ENCODE assay signal across 15 mouse cellular contexts in genomic region chr11:62909720-62910306, GRCm38 (mm10). TPM values are rescaled to one million over a fixed set of nuclear protein-coding genes. Genes with fewer than 3 reads are reported as not detected.
DNase-seq lines count a peak whose midpoint lies in the region; ATAC-seq and TF ChIP-seq lines count a peak whose summit lies in the region.
"Had no signal": no experiment of that assay in that cellular context is flagged by ENCODE, and none has a peak within 500 bp of the region (broad histone marks: within the 10 kb centered on the region; RNA-seq: fewer than 3 reads in every experiment).

No protein-coding gene starts in this region.

- no peak overlapping the region for H3K4me2 ChIP-seq in forebrain, embryonic 11.5 days (ENCODE audit: low read depth, low read length, severe bottlenecking)
- H3K4me2 ChIP-seq in lung, embryonic 14.5 days, result no peak overlapping the region
- H3K4me2 ChIP-seq: limb, embryonic 13.5 days had no signal

- no peak overlapping the region for H3K27ac ChIP-seq in forebrain, embryonic 11.5 days (ENCODE audit: low read depth, low read length)
- no peak overlapping the region for H3K27ac ChIP-seq in forebrain, embryonic 10.5 days
- no peak overlapping the region for H3K27ac ChIP-seq in lung, embryonic 14.5 days (ENCODE audit: low read depth)
- H3K27ac ChIP-seq in cortical plate, adult 2 months (ENCODE audit: insufficient read depth, low read length), result no peak overlapping the region
- H3K27ac ChIP-seq: limb, embryonic 13.5 days had no signal

- intact Hi-C loops in heart, postnatal 36 days (cut with DNase I), result no loop called here

- no peak overlapping the region for H3K4me3 ChIP-seq in forebrain, embryonic 11.5 days (ENCODE audit: low read depth, low read length)
- no peak overlapping the region for H3K4me3 ChIP-seq in forebrain, embryonic 10.5 days
- no peak overlapping the region for H3K4me3 ChIP-seq in lung, embryonic 14.5 days (ENCODE audit: low read depth, low read length)
- H3K4me3 ChIP-seq in cortical plate, adult 2 months (ENCODE audit: insufficient read depth, low read length), result no peak overlapping the region
- H3K4me3 ChIP-seq: limb, embryonic 13.5 days; megakaryocyte, embryonic 14.5 days had no signal

- DNase-seq in forebrain, embryonic 11.5 days (ENCODE audit: low spot score), result peak; percentile 47
- DNase-seq in forebrain, embryonic 10.5 days (ENCODE audit: extremely low spot score, low spot score), result no peak
- no peak for DNase-seq in lung, embryonic 14.5 days
- no peak for DNase-seq in lung, postnatal 14 days
- peak; percentile 21 to 31 for DNase-seq in thymus, postnatal 36 days
- DNase-seq in adrenal gland, adult 8-10 months, result no peak
- DNase-seq in heart, postnatal 36 days, result no peak
- DNase-seq: adrenal gland, postnatal 10 days; cerebellum, adult 11-12 months had no signal

- 74% methylated on average over 3 of the region's 3 CpGs for WGBS in forebrain, embryonic 11.5 days
- WGBS in forebrain, embryonic 10.5 days, result 82% methylated on average over 3 of the region's 3 CpGs
- 73% methylated on average over 3 of the region's 3 CpGs for WGBS in lung, embryonic 14.5 days

- peaks cover 3% of the 10 kb centered on the region; the same call in 1 of the 2 replicates for H3K4me1 ChIP-seq in forebrain, embryonic 11.5 days (replicated peaks; ENCODE audit: control insufficient read depth, insufficient read depth, low read length)
- peaks cover 7% of the 10 kb centered on the region for H3K4me1 ChIP-seq in forebrain, embryonic 10.5 days
- no peaks in the 10 kb centered on the region for H3K4me1 ChIP-seq in lung, embryonic 14.5 days (ENCODE audit: insufficient read depth)
- H3K4me1 ChIP-seq in cortical plate, adult 2 months (ENCODE audit: control insufficient read depth, insufficient read depth, low read length), result peaks cover 6% of the 10 kb centered on the region

- no peak for ATAC-seq in forebrain, embryonic 11.5 days (replicated peaks; ENCODE audit: low FRiP score)
- no peak for ATAC-seq in lung, embryonic 14.5 days (ENCODE audit: insufficient read depth)
- ATAC-seq: inflammation-experienced regulatory T-cells, adult 6 months had no signal

- no peak for TF ChIP-seq POLR2A in cortical plate, adult 2 months (IDR thresholded peaks at IDR 0.05; ENCODE audit: extremely low read depth, insufficient read depth, low read length)

- H3K9me3 ChIP-seq in forebrain, embryonic 11.5 days (ENCODE audit: control insufficient read depth, low read length), result no peaks in the 10 kb centered on the region
- H3K9me3 ChIP-seq in forebrain, embryonic 10.5 days, result no peaks in the 10 kb centered on the region
- H3K9me3 ChIP-seq in lung, embryonic 14.5 days (ENCODE audit: low read depth, low read length), result no peaks in the 10 kb centered on the region
- H3K9me3 ChIP-seq: limb, embryonic 13.5 days had no signal

- H3K27me3 ChIP-seq in forebrain, embryonic 11.5 days (ENCODE audit: control insufficient read depth, insufficient read depth, low read length), result no peaks in the 10 kb centered on the region
- H3K27me3 ChIP-seq in forebrain, embryonic 10.5 days (ENCODE audit: poor library complexity, severe bottlenecking), result no peaks in the 10 kb centered on the region
- no peaks in the 10 kb centered on the region for H3K27me3 ChIP-seq in lung, embryonic 14.5 days (ENCODE audit: insufficient read depth, low read length)
- H3K27me3 ChIP-seq: limb, embryonic 13.5 days had no signal

- TF ChIP-seq CTCF in lung, embryonic 14.5 days (IDR thresholded peaks at IDR 0.05; ENCODE audit: low read depth), result peak; percentile 51
- 0 out of 2 replicates have a peak, but pooled peaks have one; percentile 12 for TF ChIP-seq CTCF in cortical plate, adult 2 months (IDR thresholded peaks at IDR 0.05; ENCODE audit: extremely low read depth, insufficient read depth, low read length)

- no peaks in the 10 kb centered on the region for H3K36me3 ChIP-seq in forebrain, embryonic 11.5 days (ENCODE audit: control insufficient read depth, insufficient read depth, low read length)
- no peaks in the 10 kb centered on the region for H3K36me3 ChIP-seq in forebrain, embryonic 10.5 days (replicated peaks)
- no peaks in the 10 kb centered on the region for H3K36me3 ChIP-seq in lung, embryonic 14.5 days (ENCODE audit: insufficient read depth)
- H3K36me3 ChIP-seq: limb, embryonic 13.5 days had no signal

- H3K9ac ChIP-seq in forebrain, embryonic 11.5 days (ENCODE audit: low read length), result no peak overlapping the region
- no peak overlapping the region for H3K9ac ChIP-seq in lung, embryonic 14.5 days
- H3K9ac ChIP-seq: limb, embryonic 13.5 days had no signal

RNA-seq across cellular contexts. Expression of gene Tvp23b, which starts 30.6 kb away (rescaled TPM):
- 35.3 and 37.5 TPM in 2 replicates for polyA plus RNA-seq in forebrain, embryonic 11.5 days (2014; fragmentation: Nextera tagmentation; extraction: Ambion mirVana)
- polyA plus RNA-seq in forebrain, embryonic 10.5 days (2016; fragmentation: Nextera tagmentation; extraction: Ambion mirVana), result 36.1 and 40.7 TPM in 2 replicates
- 55.3 and 57.7 TPM in 2 replicates for polyA plus RNA-seq in lung, embryonic 14.5 days (2014; fragmentation: Nextera tagmentation; extraction: Ambion mirVana)
- polyA plus RNA-seq in cortical plate, adult 2 months (2012; rRNA removed), result 30.2 and 32.8 TPM in 2 replicates
- total RNA-seq in adrenal gland, adult 8-10 months (2022), result 10 to 100 TPM; 55.3 to 69.3 (median 59.9) TPM
- 10 to 100 TPM; 18.6 to 18.8 TPM for total RNA-seq in heart, postnatal 36 days (2021)

RNA-seq across cellular contexts. Expression of gene Cdrt4, which starts 41.2 kb away (rescaled TPM):
- not detected in 2 replicates for polyA plus RNA-seq in forebrain, embryonic 11.5 days (2014; fragmentation: Nextera tagmentation; extraction: Ambion mirVana)
- not detected in 2 replicates for polyA plus RNA-seq in forebrain, embryonic 10.5 days (2016; fragmentation: Nextera tagmentation; extraction: Ambion mirVana)
- 0.83 TPM in 1 of 2 replicates, not detected in the other for polyA plus RNA-seq in lung, embryonic 14.5 days (2014; fragmentation: Nextera tagmentation; extraction: Ambion mirVana)
- not detected in 2 replicates for polyA plus RNA-seq in cortical plate, adult 2 months (2012; rRNA removed)
- total RNA-seq in adrenal gland, adult 8-10 months (2022), result under 1 TPM in 1 of 4 experiments, not detected in 3; 0.35 TPM
- not detected for total RNA-seq in heart, postnatal 36 days (2021)
- total RNA-seq: adrenal gland, postnatal 10 days had no signal
- polyA plus RNA-seq: heart, embryonic 14.5 days; inflammation-experienced regulatory T-cells, adult 6 months; neural tube, embryonic 11.5 days had no signal

Comparison
In these comparisons a context has a peak if more than half of its experiments do, and no peak if none do; other contexts are left out.
1. DNase-seq: peak in forebrain, embryonic 11.5 days (single experiment) and thymus, postnatal 36 days (2 of 2); none in forebrain, embryonic 10.5 days (single experiment), lung, embryonic 14.5 days (single experiment), lung, postnatal 14 days (single experiment), adrenal gland, adult 8-10 months (single experiment) and heart, postnatal 36 days (0 of 2).